Mouse (Mus musculus): ENCODE measurements around the gene Hk1.

Hk1 gene

DNA sequence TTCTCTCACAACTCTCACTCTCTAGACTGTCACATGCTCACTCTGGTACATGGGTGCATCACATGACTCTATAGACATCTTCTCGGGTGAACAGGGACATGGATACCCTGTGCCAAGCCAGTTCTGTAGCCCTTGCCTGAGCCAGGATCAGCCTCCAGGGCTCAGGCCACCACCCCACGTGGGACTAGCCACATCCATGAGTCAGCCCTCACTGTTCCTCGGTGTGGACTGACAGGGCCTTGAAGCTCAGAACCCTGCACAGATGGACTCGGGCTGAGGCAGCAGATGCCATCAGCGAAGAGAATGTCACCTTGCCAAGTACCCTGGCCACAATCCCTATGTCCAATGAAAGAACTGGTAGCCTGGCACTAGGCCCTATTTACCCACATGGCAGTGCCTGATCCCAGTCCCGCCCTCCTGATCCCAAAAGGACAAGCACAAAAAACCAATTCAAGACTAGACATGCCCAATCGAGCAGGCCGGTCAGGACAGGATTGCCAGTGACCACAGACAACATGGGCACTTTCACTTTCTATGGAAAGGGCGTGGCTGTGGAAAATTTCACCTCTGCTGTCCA lies 59.2 kb downstream of the Hk1 start:
- no peak for DNase-seq (ENCODE audit: low read depth, low spot score)

- DNase-seq (ENCODE audit: low read depth, low spot score) = no peak
Measured at GRCm38 (mm10) chr10:62319154-62319553, 60.6 kb downstream of the Hk1 start.

DNA sequence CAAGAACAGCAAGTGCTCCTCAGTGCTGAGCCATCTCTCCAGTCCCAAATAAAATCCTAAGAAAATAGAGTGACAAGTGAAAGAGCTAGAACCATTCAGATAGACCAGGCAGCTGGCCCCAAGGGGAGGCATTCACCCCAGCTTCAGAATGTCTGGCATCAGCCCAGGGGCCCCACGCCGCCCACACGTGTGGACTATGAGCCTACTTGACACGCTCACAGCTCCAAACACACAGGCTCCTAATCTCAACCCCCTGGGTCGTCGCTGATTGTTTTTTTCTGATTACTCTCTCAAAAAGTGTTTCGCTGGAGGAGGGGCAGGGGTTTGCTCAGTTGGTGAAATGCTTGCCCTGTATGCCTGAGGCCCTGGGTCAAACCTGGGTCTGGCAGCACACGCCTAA lies 63.2 kb downstream of the Hk1 start:
- no peak for DNase-seq (ENCODE audit: low read depth, low spot score)

DNA sequence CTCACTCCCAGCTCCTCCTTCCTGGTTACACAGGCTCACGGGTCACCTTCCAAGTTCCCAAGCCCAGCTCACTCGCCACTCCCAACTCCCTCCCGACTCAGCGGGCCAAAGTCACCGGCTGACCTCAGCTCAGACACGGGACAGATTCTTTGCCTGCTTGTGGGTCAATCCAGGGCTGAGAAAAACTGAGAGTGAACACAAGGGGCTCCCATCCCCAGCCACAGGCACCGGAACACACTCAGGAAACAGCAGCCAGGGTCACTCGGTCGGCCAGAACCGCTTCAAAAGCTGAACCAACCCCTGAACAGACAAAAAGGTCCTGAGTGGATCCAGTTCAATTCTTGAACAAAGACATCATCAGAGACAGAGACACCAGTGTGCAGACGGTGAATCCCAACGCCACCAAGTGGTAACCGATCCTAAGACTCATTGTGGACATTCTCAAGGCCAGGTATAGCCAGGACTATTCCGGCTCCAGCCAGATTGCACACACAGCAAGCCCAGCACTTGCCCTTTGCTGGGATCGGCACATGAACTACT lies 65.8 kb downstream of the Hk1 start:
- no peak for DNase-seq (ENCODE audit: low read depth, low spot score)

DNA sequence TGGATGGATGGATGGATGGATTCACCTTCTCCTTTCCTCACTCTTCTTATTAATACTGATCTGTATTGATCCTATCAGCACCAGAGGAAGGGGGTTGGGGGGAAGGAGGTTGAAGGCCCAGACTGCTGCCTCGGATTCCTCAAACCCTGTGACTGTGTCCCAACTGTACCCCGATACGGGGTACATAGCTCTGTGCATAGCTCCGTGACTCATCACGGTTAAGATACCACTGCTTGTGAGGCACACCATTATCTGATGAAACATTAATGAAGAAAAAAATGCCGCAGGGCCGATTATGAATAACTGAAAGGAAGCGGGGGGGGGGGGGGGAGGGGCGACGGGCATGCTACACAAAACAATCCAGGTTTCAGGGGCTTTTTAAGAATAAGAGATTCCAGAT lies 66.6 kb downstream of the Hk1 start:
- DNase-seq (ENCODE audit: low read depth, low spot score) = no peak

DNA sequence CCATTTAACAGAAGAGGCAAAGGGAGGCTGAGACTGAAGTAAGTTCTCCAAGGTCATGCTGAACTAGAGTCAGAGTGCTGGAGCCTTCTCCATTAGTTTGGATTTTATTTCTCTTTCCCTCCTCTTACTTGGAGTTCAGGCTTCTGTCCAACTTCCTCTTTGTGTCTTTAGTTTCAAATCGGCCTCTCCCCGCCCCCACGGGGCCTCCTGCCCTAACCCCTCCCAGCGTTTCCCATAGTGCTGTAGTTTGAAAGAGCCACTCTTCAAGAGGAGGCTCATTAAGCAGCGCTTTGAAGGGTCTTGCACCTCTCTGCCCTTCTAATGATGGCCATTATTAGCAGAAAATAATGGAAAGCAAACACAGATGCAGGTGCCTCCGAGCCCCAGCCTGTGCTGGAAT lies 68.2 kb downstream of the Hk1 start:
- DNase-seq (ENCODE audit: low read depth, low spot score) = no peak

DNA sequence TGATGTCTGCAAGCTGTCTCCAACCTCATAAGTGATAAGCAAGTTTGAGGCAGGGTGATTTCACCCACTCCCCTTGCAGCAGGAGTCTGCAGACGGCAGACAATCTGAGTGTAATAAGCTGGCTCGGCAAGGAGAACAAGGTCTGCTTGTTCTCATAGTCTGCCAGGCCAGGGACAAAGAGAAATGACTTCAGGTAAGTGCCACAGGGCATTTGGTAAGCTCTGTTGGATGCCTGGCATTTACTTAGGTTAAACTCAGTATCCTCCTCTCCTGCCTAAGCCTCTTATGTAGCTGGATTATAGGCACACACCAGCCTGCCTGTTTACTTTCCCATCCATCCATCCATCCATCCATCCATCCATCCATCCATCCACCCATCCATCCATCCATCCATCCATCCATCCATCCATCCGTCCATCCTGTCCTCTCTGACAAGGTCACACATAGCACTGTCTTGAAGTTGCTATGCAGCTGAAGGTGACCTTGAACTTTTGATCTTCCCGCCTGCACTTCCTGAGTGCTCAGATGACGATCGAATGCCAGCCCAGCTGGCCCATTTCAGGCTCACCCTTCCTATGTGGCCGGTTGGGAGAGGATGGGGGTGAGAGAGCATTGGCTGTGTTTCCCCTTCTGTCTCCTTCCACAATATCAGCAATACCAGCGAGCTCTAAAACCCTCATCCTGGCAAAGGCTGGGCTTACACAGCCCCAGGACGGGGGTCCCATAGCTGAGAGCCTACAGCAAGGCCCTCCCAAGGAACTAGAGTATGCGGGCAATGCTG lies 69.3 kb downstream of the Hk1 start:
- DNase-seq (ENCODE audit: low read depth, low spot score) = no peak

GRCm38 (mm10) chr10:62309593-62309992 lies 70.1 kb downstream of the Hk1 start:
- no peak for DNase-seq (ENCODE audit: low read depth, low spot score)

DNA sequence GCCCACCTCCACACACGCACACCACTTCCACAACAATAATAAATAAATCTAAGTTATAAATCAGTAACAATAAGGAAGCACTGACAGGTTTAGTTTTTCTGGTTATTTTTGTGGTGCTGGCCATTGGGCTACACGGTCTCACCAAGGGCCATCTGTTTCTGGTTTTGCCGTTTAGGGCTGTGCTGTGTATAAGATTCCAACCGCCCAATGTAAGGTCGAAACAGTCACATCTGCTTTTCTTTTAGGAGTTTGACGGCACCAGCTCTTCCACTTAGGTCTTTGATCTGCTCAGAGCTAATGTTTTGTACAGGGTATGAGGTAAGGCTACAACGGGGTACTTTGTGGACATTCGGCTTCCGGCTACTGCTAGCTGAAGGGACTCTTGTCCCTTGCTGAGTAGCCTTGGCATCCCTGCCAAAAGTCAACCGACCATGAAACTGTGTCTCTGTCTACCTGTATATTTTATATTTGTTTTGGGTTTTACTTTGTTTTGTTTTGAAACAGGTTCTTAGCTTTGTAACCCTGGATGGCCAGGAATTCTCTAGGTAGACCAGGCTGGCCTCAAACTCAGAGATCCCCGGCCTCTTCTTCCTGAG lies 70.7 kb downstream of the Hk1 start:
- DNase-seq (ENCODE audit: low read depth, low spot score) = no peak

GRCm38 (mm10) chr10:62306483-62306882 lies 73.2 kb downstream of the Hk1 start:
- no peak for DNase-seq (ENCODE audit: low read depth, low spot score)

DNA sequence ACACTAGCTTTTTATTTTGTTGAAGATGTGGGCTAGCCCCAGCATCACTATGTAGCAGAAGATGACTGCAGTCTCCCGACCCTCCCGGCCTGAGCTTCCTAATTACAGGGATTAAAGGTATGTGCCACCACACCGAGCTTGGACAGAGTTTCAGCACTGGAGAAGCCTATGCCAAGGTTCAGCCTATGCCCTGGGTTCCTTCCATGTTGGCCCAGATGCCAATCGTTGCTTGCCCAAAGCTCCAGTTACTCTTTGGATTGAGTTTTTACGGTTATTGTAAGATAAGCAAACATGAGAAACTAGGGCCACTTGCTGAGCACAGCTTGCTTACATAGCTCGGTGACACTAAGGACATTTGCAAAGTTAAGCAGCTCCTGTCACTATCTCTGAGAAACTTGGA lies 74.6 kb downstream of the Hk1 start:
- no peak for DNase-seq (ENCODE audit: low read depth, low spot score)

DNA sequence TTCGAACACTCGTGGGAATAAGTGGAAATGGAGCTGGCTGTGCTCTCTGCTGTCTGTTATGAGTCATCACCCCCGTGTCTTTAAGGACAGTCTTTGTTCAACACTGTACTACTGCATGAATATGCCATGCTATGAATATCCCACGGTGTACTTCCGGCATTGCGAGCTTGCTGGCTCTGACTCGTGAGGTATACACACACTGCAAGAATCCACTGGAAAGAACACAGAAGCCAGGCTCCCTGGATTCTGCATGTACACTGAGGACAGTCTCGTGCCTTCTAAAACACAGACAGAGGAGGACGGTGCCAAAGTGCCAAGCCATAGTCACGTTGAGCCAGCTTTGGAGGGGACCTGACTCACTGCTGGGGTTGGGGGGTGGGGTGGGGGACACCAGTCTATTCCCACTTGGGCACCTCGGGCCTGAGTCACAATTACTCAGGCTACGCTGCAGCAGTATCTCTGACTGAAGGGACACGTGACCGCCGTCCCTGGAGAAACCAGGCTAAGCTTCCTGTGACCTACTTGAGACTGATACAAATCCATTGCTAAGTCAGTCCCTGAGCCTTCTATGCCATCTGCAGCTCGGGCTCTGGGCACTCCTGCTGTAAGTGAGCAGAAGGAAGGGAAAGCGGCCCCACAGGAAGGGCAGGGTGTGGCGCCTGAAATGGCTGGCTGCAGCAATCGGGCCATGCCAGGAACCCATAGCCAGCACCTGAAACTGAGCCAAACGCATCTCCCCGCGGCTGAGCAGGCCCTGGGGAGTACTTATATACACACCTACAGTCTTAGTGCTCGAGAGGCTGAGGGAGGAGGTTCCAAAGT lies 79.5 kb downstream of the Hk1 start:
- DNase-seq (ENCODE audit: low read depth, low spot score) = no peak

GRCm38 (mm10) chr10:62296086-62296872 lies 83.4 kb downstream of the Hk1 start:
- no peak for DNase-seq (ENCODE audit: low read depth, low spot score)

GRCm38 (mm10) chr10:62294112-62294511 lies 85.6 kb downstream of the Hk1 start:
- no peak for DNase-seq (ENCODE audit: low read depth, low spot score)

DNA sequence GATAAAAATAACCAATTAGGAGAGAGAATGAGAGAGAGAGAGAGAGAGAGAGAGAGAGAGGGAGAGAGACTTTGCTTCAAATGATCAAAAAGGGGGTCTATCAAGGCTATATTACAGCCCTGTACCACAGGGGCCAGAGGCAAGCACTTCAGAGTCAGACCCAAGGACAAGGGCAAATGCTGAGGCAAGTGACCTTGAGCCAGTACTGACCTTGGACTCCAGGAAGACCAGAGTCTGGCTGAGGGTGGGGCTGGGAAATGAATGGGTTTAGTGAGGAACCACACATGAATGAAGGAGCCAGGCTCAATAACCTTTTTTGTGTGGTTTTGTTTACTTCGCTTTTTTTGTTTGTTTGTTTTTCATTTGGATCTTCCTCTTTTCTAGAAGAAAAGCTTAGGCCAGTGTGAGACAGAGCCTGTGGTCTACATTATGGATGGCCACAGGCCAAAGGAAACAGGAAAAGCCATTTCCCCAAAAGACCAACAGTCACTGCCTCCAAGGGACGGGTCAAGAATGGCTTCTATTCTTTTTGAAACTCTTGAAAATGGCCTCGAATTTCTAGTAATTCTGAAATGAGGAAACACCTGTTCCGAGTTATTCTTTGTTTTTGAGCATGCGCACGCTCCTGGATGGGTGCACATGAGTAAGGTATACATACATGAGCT lies 92.1 kb downstream of the Hk1 start:
- no peak for DNase-seq (ENCODE audit: low read depth, low spot score)

- DNase-seq (ENCODE audit: low read depth, low spot score) = no peak
Measured at GRCm38 (mm10) chr10:62283206-62283792, 96.4 kb downstream of the Hk1 start.

GRCm38 (mm10) chr10:62282782-62283181 lies 96.9 kb downstream of the Hk1 start:
- DNase-seq (ENCODE audit: low read depth, low spot score) = no peak

DNA sequence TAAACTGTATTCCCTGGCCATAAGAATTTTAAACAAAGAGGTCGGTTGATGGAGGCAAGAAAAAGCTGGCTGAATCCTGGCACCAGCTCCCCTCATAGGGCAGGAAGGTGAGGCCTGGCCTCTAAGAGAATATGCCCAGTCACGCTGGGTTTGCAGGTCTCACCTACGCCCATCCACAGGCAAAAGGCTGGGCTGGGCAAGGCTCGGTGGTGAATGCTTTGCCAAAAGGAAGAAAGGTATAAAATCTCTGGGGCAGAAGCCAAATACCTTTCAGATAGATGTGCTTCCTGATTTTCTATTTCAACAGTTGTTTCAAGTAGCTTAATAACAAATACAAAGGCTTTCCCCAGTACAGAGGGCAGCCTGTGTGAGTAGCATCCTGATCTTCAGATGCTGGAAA lies 100.0 kb downstream of the Hk1 start:
- no peak for DNase-seq (ENCODE audit: low read depth, low spot score)

- no peak for DNase-seq (ENCODE audit: low read depth, low spot score)
Measured at GRCm38 (mm10) chr10:62279066-62279465, 100.6 kb downstream of the Hk1 start.
